Mouse (Mus musculus) bone marrow macrophage, adult 2 months (primary cell): ENCODE results near the gene Lmod1. TPM values are rescaled to one million over a fixed set of nuclear protein-coding genes. Genes with fewer than 3 reads are reported as not detected.

Experiments used
- H3K27ac ChIP-seq: 2 replicates; pipeline ENCODE4 v1.5.1; 2012; ENCODE audit warnings: low read depth, low read length; ENCODE audit not compliant: insufficient read depth
- H3K4me1 ChIP-seq: 2 replicates; pipeline ENCODE4 v1.6.1; 2012; ENCODE audit warnings: low read length; ENCODE audit not compliant: control insufficient read depth, insufficient read depth
- H3K4me3 ChIP-seq: 2 replicates; pipeline ENCODE4 v1.5.1; 2012; ENCODE audit warnings: mild to moderate bottlenecking, low read length, moderate library complexity; ENCODE audit not compliant: insufficient read depth
- CTCF ChIP-seq: IDR thresholded peaks from 2 replicates; pipeline ENCODE4 v1.5.1; 2012; ENCODE audit warnings: low read depth, mild to moderate bottlenecking, low read length, moderate library complexity
- POLR2A ChIP-seq: IDR thresholded peaks from 2 replicates; pipeline ENCODE4 v1.6.1; 2012; ENCODE audit warnings: mild to moderate bottlenecking, low read depth, low read length, borderline replicate concordance
- polyA plus RNA-seq: library from polyadenylated mRNA; stranded (reverse); fragments of >200 nt; gene quantifications from 2 replicates; pipeline ENCODE4 v1.2.4, GENCODE M21; 2012; ENCODE audit not compliant: missing spikeins, insufficient read depth, insufficient read length

The Lmod1 gene
- polyA plus RNA-seq, 1 experiment: 0.13 TPM

GRCm38 (mm10) chr1:135401452-135402110 is 77.0 kb downstream of the Lmod1 start:
- no peak for TF ChIP-seq CTCF
- no peak for TF ChIP-seq POLR2A
- no peak overlapping the region for H3K27ac ChIP-seq
- peaks cover 12% of the 10 kb centered on the region for H3K4me1 ChIP-seq
- H3K4me3 ChIP-seq: no peak overlapping the region

DNA sequence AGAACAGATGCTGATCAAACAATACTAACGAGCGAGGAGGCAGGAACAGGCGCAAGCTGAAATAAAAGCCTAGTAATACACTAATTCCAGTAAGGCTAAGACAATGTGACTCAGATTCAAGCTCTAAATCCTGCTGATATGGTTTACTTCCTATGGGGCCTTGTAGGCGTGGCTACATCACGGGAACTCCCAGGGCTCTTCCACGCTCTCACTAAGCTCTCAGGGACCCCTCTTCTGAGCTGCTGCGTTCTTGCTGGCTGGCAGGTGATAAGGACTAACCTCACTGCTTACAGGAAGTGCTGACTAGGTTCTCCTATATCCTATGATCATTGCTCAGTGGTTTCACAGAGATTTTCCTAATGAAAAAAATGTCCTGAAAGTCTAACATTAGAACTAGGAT is 80.7 kb downstream of the Lmod1 start:
- TF ChIP-seq CTCF (no peak), POLR2A (no peak)
- Histone ChIP-seq H3K4me3 (no peak overlapping the region), H3K4me1 (peaks cover 2% of the 10 kb centered on the region), H3K27ac (no peak overlapping the region)

DNA sequence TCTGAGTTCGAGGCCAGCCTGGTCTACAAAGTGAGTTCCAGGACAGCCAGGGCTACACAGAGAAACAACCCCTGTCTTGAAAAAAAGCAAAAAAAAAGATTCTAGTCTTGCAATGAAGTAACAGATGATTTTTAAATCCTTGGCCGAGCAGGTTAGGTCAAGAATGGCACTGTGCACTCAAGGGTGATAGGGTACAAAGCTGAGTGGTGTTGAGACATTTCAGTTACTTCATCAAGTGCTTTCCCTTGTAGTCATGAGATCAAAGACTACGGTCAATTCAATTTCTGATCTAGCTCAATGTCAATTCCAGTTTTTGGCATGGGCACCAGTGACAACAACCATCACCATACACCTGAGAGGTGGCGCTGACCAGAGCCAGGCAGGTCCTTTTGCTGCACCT is 84.4 kb downstream of the Lmod1 start:
- H3K4me1 ChIP-seq: peaks cover 23% of the 10 kb centered on the region
- no peak overlapping the region for H3K4me3 ChIP-seq
- TF ChIP-seq POLR2A: no peak
- TF ChIP-seq CTCF: no peak
- no peak overlapping the region for H3K27ac ChIP-seq

DNA sequence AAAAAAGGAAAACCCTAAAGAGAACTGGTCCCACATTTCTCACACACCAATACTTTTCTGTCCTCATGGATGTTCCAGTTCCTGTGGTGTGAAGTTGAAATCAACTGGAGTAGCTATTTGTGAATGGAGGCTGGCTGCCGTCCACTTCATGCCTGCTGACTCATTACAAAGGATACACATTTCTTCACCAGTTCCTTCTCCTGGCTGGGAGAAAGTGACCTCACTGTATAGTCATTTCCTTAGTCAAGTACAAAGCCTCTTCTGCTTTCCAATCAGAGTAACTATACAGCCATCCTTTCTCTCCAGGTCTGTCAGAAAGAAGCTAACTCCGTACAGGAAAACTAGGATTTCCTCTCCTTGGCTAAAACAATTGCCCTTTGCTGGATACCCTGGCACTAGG is 86.4 kb downstream of the Lmod1 start:
- Histone ChIP-seq H3K27ac (peak overlapping the region; percentile 38; the same call in 1 of the 2 replicates), H3K4me3 (no peak overlapping the region), H3K4me1 (peaks cover 25% of the 10 kb centered on the region)
- no peak for TF ChIP-seq CTCF
- no peak for TF ChIP-seq POLR2A

DNA sequence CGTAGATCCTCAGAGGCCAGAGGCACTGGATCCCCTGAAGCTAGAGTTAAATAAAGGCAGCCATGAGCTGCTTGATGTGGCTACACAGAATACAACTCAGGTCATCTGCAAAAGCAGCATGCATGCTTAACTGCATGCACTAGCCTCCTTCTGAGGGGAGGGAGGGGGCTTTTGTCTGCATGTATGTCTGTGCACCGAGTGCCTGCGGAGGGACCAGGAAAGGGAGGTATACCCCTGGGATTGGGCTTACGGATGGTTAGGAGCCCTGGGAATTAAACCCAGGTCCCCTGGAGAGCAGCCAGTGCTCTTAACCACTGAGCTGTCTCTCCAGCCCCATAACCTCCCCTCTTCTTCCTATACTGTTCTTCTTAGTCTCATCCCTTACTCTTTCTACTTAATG is 87.5 kb downstream of the Lmod1 start:
- H3K4me3 ChIP-seq: no peak overlapping the region
- TF ChIP-seq POLR2A: no peak
- TF ChIP-seq CTCF: no peak
- H3K4me1 ChIP-seq: peaks cover 25% of the 10 kb centered on the region
- no peak overlapping the region for H3K27ac ChIP-seq

DNA sequence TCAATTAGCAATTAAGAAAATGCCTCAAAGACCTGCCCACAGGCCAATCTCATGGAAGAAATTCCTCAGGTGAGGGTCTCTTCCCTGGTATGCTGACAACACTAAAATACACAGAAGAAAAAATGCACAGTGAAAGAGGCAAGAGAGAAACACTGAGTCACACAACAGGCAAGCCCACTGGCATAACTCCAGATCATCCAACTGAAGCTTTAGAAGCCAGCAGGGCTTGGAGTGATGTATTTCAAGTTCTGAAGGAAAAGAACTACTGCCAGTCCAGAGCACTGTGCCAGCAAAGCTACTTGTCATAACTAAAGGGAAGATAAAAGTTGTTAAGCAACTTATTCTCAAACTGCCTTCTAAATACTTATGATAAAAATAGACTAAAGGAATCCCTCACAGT is 89.4 kb downstream of the Lmod1 start:
- no peak for TF ChIP-seq POLR2A
- TF ChIP-seq CTCF: no peak
- Histone ChIP-seq H3K4me3 (no peak overlapping the region), H3K27ac (no peak overlapping the region), H3K4me1 (peaks cover 25% of the 10 kb centered on the region)

Other genes with a start within 250 kb of the Lmod1 start
- gene Lgr6, start 219.5 kb upstream of the Lmod1 start, polyA plus RNA-seq: not detected in 2 replicates
- 42.8 and 49.1 TPM in 2 replicates for gene Ptpn7, start 192.1 kb upstream of the Lmod1 start, polyA plus RNA-seq
- 204 TPM in 2 replicates for gene Arl8a, start 178.0 kb upstream of the Lmod1 start, polyA plus RNA-seq
- gene Gpr37l1, start 157.1 kb upstream of the Lmod1 start, polyA plus RNA-seq: not detected in 2 replicates
- gene Elf3, start 66.2 kb upstream of the Lmod1 start, polyA plus RNA-seq: not detected in 2 replicates
- gene Rnpep, start 40.7 kb upstream of the Lmod1 start, polyA plus RNA-seq: 207 and 219 TPM in 2 replicates
- gene Timm17a, start 11.0 kb upstream of the Lmod1 start, polyA plus RNA-seq: 40.7 and 43.0 TPM in 2 replicates
- gene Shisa4, start 50.4 kb downstream of the Lmod1 start, polyA plus RNA-seq: not detected in 2 replicates
- gene Ipo9, start 105.7 kb downstream of the Lmod1 start, polyA plus RNA-seq: 31.7 and 32.3 TPM in 2 replicates